Mouse (Mus musculus): ENCODE results near the gene Ccdc12.

GRCm38 (mm10) chr9:110644295-110644694 is 12.0 kb upstream of the Ccdc12 start:
- TF ChIP-seq CTCF (conservative IDR thresholded peaks at IDR 0.05; ENCODE audit: insufficient read depth, insufficient read length, low read depth, low read length) = no peak
- TF ChIP-seq POLR2A (IDR thresholded peaks at IDR 0.05; ENCODE audit: low read depth, low read length) = no peak
